Mouse (Mus musculus) heart, postnatal 0 days (tissue): ENCODE measurements around the gene 5730522E02Rik. TPM values are rescaled to one million over a fixed set of nuclear protein-coding genes. Genes with fewer than 3 reads are reported as not detected.

ENCODE experiments used
- ATAC-seq: fragments of 200-750 bp; cut with Nextera tagmentation; 2 replicates; pipeline ENCODE4 v1.8.0; 2017; ENCODE audit warnings: low read depth, moderate number of reproducible peaks, moderate library complexity; ENCODE audit not compliant: insufficient read depth
- DNase-seq: peaks from one replicate; pipeline ENCODE4 v3.0.0-alpha.2; 2016; ENCODE audit warnings: low spot score
- H3K27ac ChIP-seq: fragments of 300-500 bp; sonication (generic); 2 replicates; pipeline ENCODE4 v1.5.1; 2014; ENCODE audit warnings: low read depth, mild to moderate bottlenecking
- H3K27me3 ChIP-seq: fragments of 300-500 bp; sonication (generic); 2 replicates; pipeline ENCODE4 v1.6.1; 2014; ENCODE audit warnings: low read length, mixed read lengths; ENCODE audit not compliant: control insufficient read depth, insufficient read depth
- H3K36me3 ChIP-seq: fragments of 300-500 bp; sonication (generic); replicated peaks from 2 replicates; pipeline ENCODE4 v1.6.1; 2014; ENCODE audit warnings: low read length, mixed read lengths; ENCODE audit not compliant: control insufficient read depth, insufficient read depth
- H3K4me1 ChIP-seq: fragments of 300-500 bp; sonication (generic); 2 replicates; pipeline ENCODE4 v1.6.1; 2014; ENCODE audit warnings: antibody characterized with exemption; ENCODE audit not compliant: control insufficient read depth, insufficient read depth
- H3K4me2 ChIP-seq: fragments of 300-500 bp; sonication (generic); 2 replicates; pipeline ENCODE4 v1.6.1; 2014; ENCODE audit warnings: low read depth, mild to moderate bottlenecking, low read length, moderate library complexity
- H3K4me3 ChIP-seq: fragments of 300-500 bp; sonication (generic); 2 replicates; pipeline ENCODE4 v1.5.1; 2014; ENCODE audit warnings: low read depth, low read length
- H3K9ac ChIP-seq: fragments of 300-500 bp; sonication (generic); replicated peaks from 2 replicates; pipeline ENCODE4 v1.6.1; 2014; ENCODE audit warnings: low read depth, low read length, mixed read lengths
- H3K9me3 ChIP-seq: fragments of 300-500 bp; sonication (generic); replicated peaks from 2 replicates; pipeline ENCODE4 v1.6.1; 2016; ENCODE audit warnings: low read length; ENCODE audit not compliant: control insufficient read depth
- CTCF ChIP-seq: IDR thresholded peaks from 2 replicates; pipeline ENCODE4 v1.5.1; 2016; ENCODE audit warnings: antibody characterized with exemption, control low read depth, low read depth
- EP300 ChIP-seq: IDR thresholded peaks from 2 replicates; pipeline ENCODE4 v1.6.1; 2016; ENCODE audit warnings: antibody characterized with exemption, low read depth
- WGBS: fragments of 180-500 bp; shearing (Covaris S2); extraction: QIAGEN DNeasy Blood & Tissue Kit; methylation state at CpG from one replicate; pipeline ENCODE4 v1.1.7; 2014; 5-methylcytosine and 5-hydroxymethylcytosine counted together
- microRNA-seq: library from miRNA; unstranded; fragments of <30 nt; microRNA quantifications from one replicate; pipeline ENCODE4, GENCODE M21; 2016
- polyA plus RNA-seq: library from polyadenylated mRNA; unstranded; fragments of >200 nt; fragmentation: Nextera tagmentation; extraction: Ambion mirVana; gene quantifications from 2 replicates; pipeline ENCODE4 v1.2.1, GENCODE M21; 2015
- total RNA-seq: library from RNA; depleted of rRNA; stranded (reverse); fragments of >200 nt; gene quantifications from 2 replicates; pipeline ENCODE4 v1.2.3, GENCODE M21; 2014; ENCODE audit warnings: low replicate concordance; rRNA removed

5730522E02Rik gene
- total and polyA plus RNA-seq, 2 experiments from 2014 or later, result 0.52 TPM; not detected in 1

DNA sequence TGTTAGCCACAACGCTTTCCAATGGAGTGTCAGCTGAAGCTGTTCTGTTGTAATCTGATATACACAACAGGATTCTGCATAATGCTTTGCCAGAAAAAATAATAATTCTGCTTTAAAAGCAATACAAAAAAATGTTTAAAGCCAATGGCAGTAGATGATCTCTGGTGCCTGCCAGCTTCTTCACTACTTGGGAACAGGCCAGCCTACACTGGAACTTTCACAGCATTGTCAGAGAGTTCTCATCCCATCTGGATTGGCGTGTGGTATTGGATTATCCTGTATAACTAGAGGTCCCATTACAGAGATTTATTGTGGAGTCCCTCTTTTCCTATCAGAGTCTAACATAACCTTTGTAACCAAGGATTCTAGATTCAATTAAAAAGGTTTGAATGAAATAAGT is 639.2 kb downstream of the 5730522E02Rik start:
- 56% methylated on average over 2 of the region's 2 CpGs for WGBS
- Histone ChIP-seq H3K9ac (no peak overlapping the region), H3K4me2 (no peak overlapping the region), H3K27ac (no peak overlapping the region), H3K27me3 (no peaks in the 10 kb centered on the region), H3K4me1 (no peaks in the 10 kb centered on the region), H3K9me3 (no peaks in the 10 kb centered on the region), H3K4me3 (no peak overlapping the region), H3K36me3 (no peaks in the 10 kb centered on the region)
- DNase-seq (no peak), ATAC-seq (no peak)
- TF ChIP-seq EP300 (no peak), CTCF (no peak)

Small RNA genes lying within 50 kb of the gene (microRNA-seq; reads per million reads assigned to microRNA genes)
- gene Mir6372, result not detected

Other genes starting within 250 kb of the 5730522E02Rik start
- 9.2 and 17.8 TPM in 2 replicates for gene Fancl, start 175.4 kb upstream of the 5730522E02Rik start, total RNA-seq
- gene Fancl, start 175.4 kb upstream of the 5730522E02Rik start, polyA plus RNA-seq, result 20.4 and 21.5 TPM in 2 replicates